Mouse (Mus musculus) ES-E14 (cell line): ENCODE results near the gene Sema5a.

ENCODE experiments used
- CHD2 ChIP-seq: IDR thresholded peaks from 2 replicates; pipeline ENCODE4 v1.6.1; 2014; ENCODE audit warnings: mild to moderate bottlenecking, low read depth, low read length, inconsistent platforms
- HCFC1 ChIP-seq: IDR thresholded peaks from 2 replicates; pipeline ENCODE4 v1.6.1; 2012; ENCODE audit warnings: low read length, inconsistent platforms, borderline replicate concordance; ENCODE audit not compliant: insufficient read depth
- ZC3H11A ChIP-seq: IDR thresholded peaks from 2 replicates; pipeline ENCODE4 v1.6.1; 2012; ENCODE audit warnings: low read depth, mild to moderate bottlenecking, inconsistent platforms, low read length, borderline replicate concordance
- ZNF384 ChIP-seq: IDR thresholded peaks from 2 replicates; pipeline ENCODE4 v1.6.1; 2012; ENCODE audit warnings: low read depth, low read length, inconsistent platforms

DNA sequence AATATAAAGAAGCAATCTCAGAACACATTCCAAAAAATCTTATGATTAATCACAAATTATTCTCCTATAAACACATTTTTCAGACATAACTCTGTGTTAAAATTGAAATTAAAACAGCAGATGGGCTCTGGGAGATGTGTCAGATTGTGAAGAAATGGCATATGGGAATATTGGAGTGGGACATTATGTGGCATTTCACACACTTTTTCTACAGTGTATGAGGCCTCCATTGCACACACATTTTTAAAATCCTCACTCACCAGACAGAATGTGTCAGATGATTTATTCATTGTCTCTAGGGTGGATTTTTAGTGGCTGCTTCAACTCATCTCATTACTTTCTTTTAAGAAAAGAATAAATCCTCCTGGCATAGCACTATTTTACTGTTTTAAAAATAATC lies 446.4 kb downstream of the Sema5a start:
- TF ChIP-seq ZNF384, result no peak
- TF ChIP-seq CHD2, result no peak
- no peak for TF ChIP-seq ZC3H11A
- TF ChIP-seq HCFC1, result no peak
